Mouse (Mus musculus): ENCODE data around the gene Agk. TPM values are rescaled to one million over a fixed set of nuclear protein-coding genes. Genes with fewer than 3 reads are reported as not detected.
A peak's percentile ranks its signal among the peaks of the same experiment; 100 is the strongest.

Agk gene
- polyA plus RNA-seq, 1 experiment, result 34.7 TPM

DNA sequence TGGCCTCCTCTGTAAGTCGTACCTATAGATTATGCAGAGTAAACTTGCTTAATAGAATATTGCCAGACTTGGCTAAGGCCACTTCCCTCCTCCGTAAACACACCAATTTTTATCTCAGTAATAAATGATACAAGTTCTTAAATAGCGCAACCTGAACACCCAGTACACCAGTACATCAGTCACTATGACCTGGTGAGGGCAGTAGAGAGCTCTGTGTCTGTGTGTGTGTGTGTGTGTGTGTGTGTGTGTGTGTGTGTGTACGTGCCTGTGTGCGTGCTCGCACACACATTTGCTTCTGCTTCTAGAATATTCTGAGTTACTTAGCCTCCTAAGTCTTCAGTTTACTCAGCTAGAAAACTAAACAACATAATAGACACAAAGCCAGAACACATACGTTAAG is 28.4 kb downstream of the Agk start:
- Histone ChIP-seq H3K27ac (ENCODE audit: insufficient read depth, low read length) (no peak overlapping the region), H3K4me1 (ENCODE audit: control insufficient read depth, insufficient read depth, low read length) (peaks cover 6% of the 10 kb centered on the region), H3K9ac (ENCODE audit: low read depth, poor library complexity, severe bottlenecking) (no peak overlapping the region), H3K27me3 (ENCODE audit: control insufficient read depth, insufficient read depth, low read length, poor library complexity, severe bottlenecking) (no peaks in the 10 kb centered on the region), H3K36me3 (ENCODE audit: control insufficient read depth, insufficient read depth, low read length, poor library complexity, severe bottlenecking) (peaks cover 2% of the 10 kb centered on the region), H3K9me3 (replicated peaks; ENCODE audit: control insufficient read depth, insufficient read depth, low read length, poor library complexity, severe bottlenecking) (no peaks in the 10 kb centered on the region), H3K4me3 (ENCODE audit: low read depth, low read length) (no peak overlapping the region)
- TF ChIP-seq CTCF (IDR thresholded peaks at IDR 0.05; ENCODE audit: low read depth, low read length) (peak; percentile 38), EP300 (IDR thresholded peaks at IDR 0.05; ENCODE audit: insufficient read depth, low read depth, low read length) (no peak), POLR2A (IDR thresholded peaks at IDR 0.05; ENCODE audit: insufficient read depth, low read length) (no peak)

DNA sequence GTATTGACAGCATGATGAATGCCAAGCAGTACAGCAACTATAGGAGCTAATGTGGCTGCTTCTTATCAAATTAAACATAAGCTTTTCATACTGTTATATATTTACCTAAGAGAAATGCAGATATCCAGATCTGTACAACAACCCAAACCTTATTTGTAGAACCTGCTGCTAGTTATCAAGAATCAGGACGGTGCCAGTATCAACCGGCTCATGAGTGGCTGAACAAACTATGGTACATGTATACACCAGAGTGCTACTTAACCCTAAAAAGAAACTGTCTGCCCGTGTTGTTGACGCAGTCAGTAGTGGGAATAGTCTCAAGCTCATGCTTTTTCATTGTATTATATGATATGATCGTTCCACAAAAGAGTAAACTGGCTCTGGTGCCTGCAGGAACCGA is 46.1 kb downstream of the Agk start:
- TF ChIP-seq POLR2A (IDR thresholded peaks at IDR 0.05; ENCODE audit: insufficient read depth, low read length), result no peak
- no peak for TF ChIP-seq CTCF (IDR thresholded peaks at IDR 0.05; ENCODE audit: low read depth, low read length)
- no peak for TF ChIP-seq EP300 (IDR thresholded peaks at IDR 0.05; ENCODE audit: insufficient read depth, low read depth, low read length)
- Histone ChIP-seq H3K27me3 (ENCODE audit: control insufficient read depth, insufficient read depth, low read length, poor library complexity, severe bottlenecking) (no peaks in the 10 kb centered on the region), H3K4me1 (ENCODE audit: control insufficient read depth, insufficient read depth, low read length) (no peaks in the 10 kb centered on the region), H3K36me3 (ENCODE audit: control insufficient read depth, insufficient read depth, low read length, poor library complexity, severe bottlenecking) (peaks cover 6% of the 10 kb centered on the region), H3K9me3 (replicated peaks; ENCODE audit: control insufficient read depth, insufficient read depth, low read length, poor library complexity, severe bottlenecking) (no peaks in the 10 kb centered on the region), H3K9ac (ENCODE audit: low read depth, poor library complexity, severe bottlenecking) (no peak overlapping the region), H3K4me3 (ENCODE audit: low read depth, low read length) (no peak overlapping the region), H3K27ac (ENCODE audit: insufficient read depth, low read length) (no peak overlapping the region)

DNA sequence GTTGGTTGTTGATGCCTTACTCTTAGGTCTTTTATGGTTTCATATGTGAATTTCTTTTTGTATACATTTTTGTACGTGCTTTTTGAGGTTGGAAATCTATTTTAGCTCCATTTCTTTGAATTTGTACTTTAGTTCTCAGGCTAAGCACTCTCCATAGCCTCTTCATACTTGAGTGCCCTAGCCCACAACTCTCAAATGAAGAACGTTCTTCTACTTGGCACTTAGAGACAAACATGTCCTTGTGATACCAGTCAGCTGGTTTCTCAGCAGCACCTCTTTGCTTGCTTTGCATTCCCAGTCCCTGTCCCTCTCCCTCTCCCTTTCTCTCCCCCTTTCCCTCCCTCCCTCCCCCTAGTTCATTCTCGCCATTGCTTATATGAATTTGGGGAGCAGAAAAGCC is 55.2 kb downstream of the Agk start:
- H3K27ac ChIP-seq (ENCODE audit: insufficient read depth, low read length), result no peak overlapping the region
- H3K9me3 ChIP-seq (replicated peaks; ENCODE audit: control insufficient read depth, insufficient read depth, low read length, poor library complexity, severe bottlenecking), result no peaks in the 10 kb centered on the region
- TF ChIP-seq CTCF (IDR thresholded peaks at IDR 0.05; ENCODE audit: low read depth, low read length), result no peak
- no peak for TF ChIP-seq POLR2A (IDR thresholded peaks at IDR 0.05; ENCODE audit: insufficient read depth, low read length)
- no peak for TF ChIP-seq EP300 (IDR thresholded peaks at IDR 0.05; ENCODE audit: insufficient read depth, low read depth, low read length)
- no peak overlapping the region for H3K9ac ChIP-seq (ENCODE audit: low read depth, poor library complexity, severe bottlenecking)
- H3K4me1 ChIP-seq (ENCODE audit: control insufficient read depth, insufficient read depth, low read length), result no peaks in the 10 kb centered on the region
- no peaks in the 10 kb centered on the region for H3K27me3 ChIP-seq (ENCODE audit: control insufficient read depth, insufficient read depth, low read length, poor library complexity, severe bottlenecking)
- no peak overlapping the region for H3K4me3 ChIP-seq (ENCODE audit: low read depth, low read length)
- no peaks in the 10 kb centered on the region for H3K36me3 ChIP-seq (ENCODE audit: control insufficient read depth, insufficient read depth, low read length, poor library complexity, severe bottlenecking)

DNA sequence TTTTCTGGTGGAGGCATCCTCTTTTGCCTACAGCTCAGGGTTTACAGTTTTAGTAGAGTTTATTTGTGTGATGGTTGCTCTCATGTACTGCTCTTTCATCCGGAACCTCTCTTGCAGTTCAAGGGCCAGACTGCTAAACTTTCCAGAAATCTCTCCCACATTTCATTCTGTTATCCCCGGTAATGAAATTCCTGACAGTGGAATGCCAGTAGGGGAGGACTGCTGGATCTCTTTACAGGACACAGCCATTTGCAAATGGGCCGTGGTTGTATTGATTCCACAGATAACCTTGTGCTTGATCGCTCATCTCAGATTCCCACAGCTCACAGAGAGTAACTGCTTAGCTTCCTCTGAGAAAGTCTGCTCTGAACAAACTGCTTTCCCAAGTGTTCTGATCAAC is 56.9 kb downstream of the Agk start:
- Histone ChIP-seq H3K27me3 (ENCODE audit: control insufficient read depth, insufficient read depth, low read length, poor library complexity, severe bottlenecking) (no peaks in the 10 kb centered on the region), H3K4me3 (ENCODE audit: low read depth, low read length) (no peak overlapping the region)
- TF ChIP-seq CTCF (IDR thresholded peaks at IDR 0.05; ENCODE audit: low read depth, low read length) (no peak), EP300 (IDR thresholded peaks at IDR 0.05; ENCODE audit: insufficient read depth, low read depth, low read length) (no peak), POLR2A (IDR thresholded peaks at IDR 0.05; ENCODE audit: insufficient read depth, low read length) (no peak)

DNA sequence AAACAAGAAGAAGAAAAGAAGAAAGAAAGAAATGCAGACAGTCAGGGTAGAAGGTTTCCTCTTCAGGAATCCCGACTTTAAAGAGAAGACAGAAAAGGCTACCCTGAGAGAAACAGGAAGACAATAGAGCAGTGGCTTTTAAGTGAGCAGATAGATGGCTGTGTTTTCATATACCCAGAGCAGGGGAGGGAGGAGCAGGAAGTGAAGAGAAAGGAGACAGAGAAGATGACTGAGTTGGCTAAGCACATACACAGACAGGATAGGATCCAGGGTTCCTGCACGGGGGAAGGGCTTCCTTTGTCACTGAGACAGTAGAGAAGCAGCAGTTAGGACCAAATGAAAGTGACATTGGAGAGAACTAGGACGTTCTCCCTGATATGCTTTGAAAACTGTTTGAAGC is 60.7 kb downstream of the Agk start:
- Histone ChIP-seq H3K4me1 (ENCODE audit: control insufficient read depth, insufficient read depth, low read length) (no peaks in the 10 kb centered on the region), H3K27me3 (ENCODE audit: control insufficient read depth, insufficient read depth, low read length, poor library complexity, severe bottlenecking) (no peaks in the 10 kb centered on the region), H3K9me3 (replicated peaks; ENCODE audit: control insufficient read depth, insufficient read depth, low read length, poor library complexity, severe bottlenecking) (no peaks in the 10 kb centered on the region; the same call in 1 of the 2 replicates), H3K4me3 (ENCODE audit: low read depth, low read length) (no peak overlapping the region), H3K36me3 (ENCODE audit: control insufficient read depth, insufficient read depth, low read length, poor library complexity, severe bottlenecking) (peaks cover 8% of the 10 kb centered on the region), H3K27ac (ENCODE audit: insufficient read depth, low read length) (no peak overlapping the region), H3K9ac (ENCODE audit: low read depth, poor library complexity, severe bottlenecking) (no peak overlapping the region)
- TF ChIP-seq CTCF (IDR thresholded peaks at IDR 0.05; ENCODE audit: low read depth, low read length) (no peak), EP300 (IDR thresholded peaks at IDR 0.05; ENCODE audit: insufficient read depth, low read depth, low read length) (no peak), POLR2A (IDR thresholded peaks at IDR 0.05; ENCODE audit: insufficient read depth, low read length) (no peak)

More for the DNA sequence above, 56.9 kb downstream of the Agk start:
- no peak overlapping the region for H3K9ac ChIP-seq (ENCODE audit: low read depth, poor library complexity, severe bottlenecking)
- H3K9me3 ChIP-seq (replicated peaks; ENCODE audit: control insufficient read depth, insufficient read depth, low read length, poor library complexity, severe bottlenecking), result no peaks in the 10 kb centered on the region
- H3K36me3 ChIP-seq (ENCODE audit: control insufficient read depth, insufficient read depth, low read length, poor library complexity, severe bottlenecking), result peaks cover 2% of the 10 kb centered on the region; the same call in 1 of the 2 replicates
- no peak overlapping the region for H3K27ac ChIP-seq (ENCODE audit: insufficient read depth, low read length)
- H3K4me1 ChIP-seq (ENCODE audit: control insufficient read depth, insufficient read depth, low read length), result no peaks in the 10 kb centered on the region

DNA sequence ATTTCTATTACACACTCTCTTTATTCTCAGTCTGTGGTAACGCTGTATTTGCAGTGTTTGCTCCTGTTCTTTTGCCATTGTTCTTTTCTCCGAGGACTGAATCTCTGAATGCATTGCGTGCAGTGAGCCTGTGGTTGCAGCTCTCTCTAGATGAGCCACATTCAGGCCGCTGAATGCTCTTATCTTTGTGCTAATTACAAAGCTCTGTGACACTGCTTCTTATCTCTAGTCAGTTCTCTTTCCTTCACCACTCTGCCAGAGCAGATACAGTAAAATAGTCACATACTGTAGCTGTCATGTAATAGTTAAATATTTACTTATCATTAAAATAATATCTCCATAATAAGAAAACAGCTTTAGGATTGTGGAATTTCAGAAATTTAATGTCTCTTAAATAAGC is 63.7 kb downstream of the Agk start:
- Histone ChIP-seq H3K9me3 (replicated peaks; ENCODE audit: control insufficient read depth, insufficient read depth, low read length, poor library complexity, severe bottlenecking) (peaks cover 13% of the 10 kb centered on the region), H3K27ac (ENCODE audit: insufficient read depth, low read length) (no peak overlapping the region), H3K36me3 (ENCODE audit: control insufficient read depth, insufficient read depth, low read length, poor library complexity, severe bottlenecking) (peaks cover 10% of the 10 kb centered on the region), H3K4me3 (ENCODE audit: low read depth, low read length) (no peak overlapping the region), H3K27me3 (ENCODE audit: control insufficient read depth, insufficient read depth, low read length, poor library complexity, severe bottlenecking) (no peaks in the 10 kb centered on the region), H3K9ac (ENCODE audit: low read depth, poor library complexity, severe bottlenecking) (no peak overlapping the region), H3K4me1 (ENCODE audit: control insufficient read depth, insufficient read depth, low read length) (no peaks in the 10 kb centered on the region)
- TF ChIP-seq POLR2A (IDR thresholded peaks at IDR 0.05; ENCODE audit: insufficient read depth, low read length) (no peak), EP300 (IDR thresholded peaks at IDR 0.05; ENCODE audit: insufficient read depth, low read depth, low read length) (no peak), CTCF (IDR thresholded peaks at IDR 0.05; ENCODE audit: low read depth, low read length) (no peak)

All from ES-Bruce4 (cell line).